Mouse (Mus musculus) lung, embryonic 15.5 days (tissue): ENCODE results near the gene Nfat5. TPM values are rescaled to one million over a fixed set of nuclear protein-coding genes. Genes with fewer than 3 reads are reported as not detected.

Experiments used
- ATAC-seq: fragments of 200-750 bp; cut with Nextera tagmentation; 2 replicates; pipeline ENCODE4 v1.8.0; 2017; ENCODE audit warnings: moderate number of reproducible peaks, borderline replicate concordance; ENCODE audit not compliant: low FRiP score, low TSS enrichment; ENCODE audit errors: extremely low read depth
- H3K27ac ChIP-seq: fragments of 300-500 bp; sonication (generic); 2 replicates; pipeline ENCODE4 v1.5.1; 2015; ENCODE audit warnings: moderate library complexity, mild to moderate bottlenecking, inconsistent platforms
- H3K27me3 ChIP-seq: fragments of 300-500 bp; sonication (generic); 2 replicates; pipeline ENCODE4 v1.6.1; 2015; ENCODE audit warnings: inconsistent platforms
- H3K36me3 ChIP-seq: fragments of 300-500 bp; sonication (generic); 2 replicates; pipeline ENCODE4 v1.6.1; 2015; ENCODE audit warnings: inconsistent platforms
- H3K4me1 ChIP-seq: fragments of 300-500 bp; sonication (generic); 2 replicates; pipeline ENCODE4 v1.6.1; 2015; ENCODE audit warnings: inconsistent platforms
- H3K4me2 ChIP-seq: fragments of 300-500 bp; sonication (generic); 2 replicates; pipeline ENCODE4 v1.6.1; 2015; ENCODE audit warnings: inconsistent platforms, mild to moderate bottlenecking, moderate library complexity
- H3K4me3 ChIP-seq: fragments of 300-500 bp; sonication (generic); 2 replicates; pipeline ENCODE4 v1.5.1; 2015; ENCODE audit warnings: mild to moderate bottlenecking, inconsistent platforms
- H3K9ac ChIP-seq: fragments of 300-500 bp; sonication (generic); 2 replicates; pipeline ENCODE4 v1.6.1; 2015; ENCODE audit warnings: inconsistent platforms
- H3K9me3 ChIP-seq: fragments of 300-500 bp; sonication (generic); 2 replicates; pipeline ENCODE4 v1.6.1; 2016; ENCODE audit warnings: inconsistent platforms
- WGBS: fragments of 180-500 bp; shearing (Covaris S2); methylation state at CpG from one replicate; pipeline ENCODE4 v1.1.7; 2015; 5-methylcytosine and 5-hydroxymethylcytosine counted together
- polyA plus RNA-seq: library from polyadenylated mRNA; unstranded; fragments of >200 nt; fragmentation: Nextera tagmentation; extraction: Ambion mirVana; gene quantifications from 2 replicates; pipeline ENCODE4 v1.2.1, GENCODE M21; 2015

Gene Nfat5
- polyA plus RNA-seq, 1 experiment from 2014 or later, result 12.5 TPM

- no peaks in the 10 kb centered on the region for H3K27me3 ChIP-seq
- H3K36me3 ChIP-seq, result peaks cover 5% of the 10 kb centered on the region; the same call in 1 of the 2 replicates
- no peak overlapping the region for H3K4me2 ChIP-seq
- peaks cover 19% of the 10 kb centered on the region for H3K4me1 ChIP-seq
- H3K9ac ChIP-seq, result no peak overlapping the region
- no peak overlapping the region for H3K27ac ChIP-seq
- H3K4me3 ChIP-seq, result no peak overlapping the region
- no peaks in the 10 kb centered on the region for H3K9me3 ChIP-seq
- 73% methylated on average over 2 of the region's 2 CpGs for WGBS
- no peak for ATAC-seq
Measured at GRCm38 (mm10) chr8:107385063-107385462, 91.8 kb downstream of the Nfat5 start.

- ATAC-seq, result no peak
- H3K4me2 ChIP-seq, result no peak overlapping the region
- H3K27me3 ChIP-seq, result no peaks in the 10 kb centered on the region
- no peak overlapping the region for H3K9ac ChIP-seq
- no peaks in the 10 kb centered on the region for H3K36me3 ChIP-seq
- WGBS, result 39% methylated on average over 5 of the region's 5 CpGs
- H3K9me3 ChIP-seq, result no peaks in the 10 kb centered on the region
- H3K27ac ChIP-seq, result no peak overlapping the region
- peaks cover 21% of the 10 kb centered on the region for H3K4me1 ChIP-seq
- no peak overlapping the region for H3K4me3 ChIP-seq
Measured at GRCm38 (mm10) chr8:107386171-107386570, 92.9 kb downstream of the Nfat5 start.

DNA sequence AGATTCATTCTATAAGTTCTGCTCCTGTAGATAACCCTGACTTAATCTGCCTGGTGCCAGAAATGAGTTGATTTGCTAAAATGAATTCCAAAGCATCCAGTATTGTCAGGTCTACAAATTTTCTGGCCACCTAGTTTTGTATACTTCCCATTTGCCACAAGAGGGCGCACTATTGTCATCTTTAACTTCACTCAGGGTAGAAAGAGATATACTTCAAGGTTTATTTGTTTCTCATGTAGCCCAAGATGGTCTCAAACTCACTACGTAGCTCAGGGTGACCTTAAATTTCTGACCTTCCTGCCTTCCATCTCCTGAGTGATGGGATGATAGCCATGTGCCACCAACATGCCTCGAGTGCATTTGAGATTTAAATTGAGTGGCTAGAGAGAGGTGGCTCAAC lies 93.4 kb downstream of the Nfat5 start:
- Histone ChIP-seq H3K4me1 (peaks cover 21% of the 10 kb centered on the region), H3K36me3 (no peaks in the 10 kb centered on the region), H3K9me3 (no peaks in the 10 kb centered on the region), H3K9ac (no peak overlapping the region), H3K27me3 (no peaks in the 10 kb centered on the region), H3K4me2 (no peak overlapping the region), H3K4me3 (no peak overlapping the region), H3K27ac (no peak overlapping the region)
- 20% methylated on average over 3 of the region's 3 CpGs for WGBS
- no peak; the same call in 1 of the 2 replicates for ATAC-seq

DNA sequence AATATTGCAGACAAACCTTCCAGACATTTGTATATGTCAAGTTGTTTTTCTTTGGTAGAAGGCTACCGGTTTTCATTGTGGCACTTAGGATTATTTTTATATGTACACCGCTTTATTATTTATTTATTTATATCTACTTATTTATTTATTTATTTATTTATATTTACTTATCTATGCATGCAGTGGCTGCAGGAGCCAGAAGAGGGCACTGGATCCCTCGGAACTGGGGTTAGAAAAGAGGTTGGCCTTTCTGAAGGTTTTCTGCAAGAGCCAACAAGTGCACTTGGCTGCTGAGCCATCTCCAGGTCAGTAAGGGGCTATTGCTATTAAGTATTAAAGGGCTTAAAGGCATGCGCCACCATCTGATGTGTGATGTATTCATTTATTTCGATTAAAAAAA lies 94.6 kb downstream of the Nfat5 start:
- Histone ChIP-seq H3K27me3 (no peaks in the 10 kb centered on the region), H3K27ac (no peak overlapping the region), H3K9ac (no peak overlapping the region), H3K9me3 (no peaks in the 10 kb centered on the region), H3K36me3 (no peaks in the 10 kb centered on the region), H3K4me3 (no peak overlapping the region), H3K4me1 (peaks cover 21% of the 10 kb centered on the region), H3K4me2 (no peak overlapping the region)
- WGBS, result 60% methylated on average over 5 of the region's 5 CpGs
- ATAC-seq, result no peak

GRCm38 (mm10) chr8:107389557-107389956 lies 96.3 kb downstream of the Nfat5 start:
- ATAC-seq, result 0 out of 2 replicates have a peak, but pooled peaks have one; percentile 32
- H3K27ac ChIP-seq, result no peak overlapping the region
- no peak overlapping the region for H3K9ac ChIP-seq
- H3K9me3 ChIP-seq, result no peaks in the 10 kb centered on the region
- WGBS, result 33% methylated on average over 8 of the region's 8 CpGs
- no peak overlapping the region for H3K4me3 ChIP-seq
- H3K4me2 ChIP-seq, result no peak overlapping the region; the same call in 1 of the 2 replicates
- H3K4me1 ChIP-seq, result peaks cover 16% of the 10 kb centered on the region
- H3K27me3 ChIP-seq, result no peaks in the 10 kb centered on the region
- H3K36me3 ChIP-seq, result no peaks in the 10 kb centered on the region

DNA sequence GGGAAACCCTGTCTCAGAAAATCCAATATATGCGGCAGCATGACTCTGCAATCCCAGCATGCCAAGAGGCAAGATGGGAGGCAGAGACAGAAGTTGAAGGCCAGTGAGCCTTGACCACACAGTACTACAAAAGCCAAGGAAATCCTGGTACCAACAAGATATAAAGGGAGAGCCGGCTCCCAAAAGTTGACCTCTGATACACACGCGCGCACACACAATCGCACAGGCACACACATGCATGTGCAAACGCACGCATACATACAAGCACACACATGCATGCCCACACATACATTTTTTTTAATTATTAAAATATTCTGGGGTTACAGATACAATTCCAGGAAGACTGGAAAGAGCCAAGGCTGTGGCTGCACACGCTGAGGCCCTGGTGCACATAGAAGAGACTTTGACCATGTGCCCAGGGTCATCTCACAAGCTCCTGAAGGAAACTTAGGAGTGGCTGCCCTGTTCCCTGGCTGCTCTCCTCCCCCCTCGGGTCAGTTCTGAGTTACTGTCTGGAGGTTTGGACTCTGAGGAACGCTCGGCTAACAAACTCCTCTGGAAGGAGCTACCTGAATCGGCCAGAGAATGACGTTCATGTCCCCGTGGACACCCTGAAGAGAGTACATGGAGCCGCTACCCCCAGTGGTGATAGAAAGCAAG lies 97.3 kb downstream of the Nfat5 start:
- Histone ChIP-seq H3K27me3 (no peaks in the 10 kb centered on the region), H3K36me3 (no peaks in the 10 kb centered on the region), H3K4me2 (no peak overlapping the region), H3K4me3 (no peak overlapping the region), H3K4me1 (peaks cover 16% of the 10 kb centered on the region), H3K9me3 (no peaks in the 10 kb centered on the region), H3K9ac (no peak overlapping the region), H3K27ac (no peak overlapping the region)
- 91% methylated on average over 16 of the region's 16 CpGs for WGBS
- ATAC-seq, result no peak

DNA sequence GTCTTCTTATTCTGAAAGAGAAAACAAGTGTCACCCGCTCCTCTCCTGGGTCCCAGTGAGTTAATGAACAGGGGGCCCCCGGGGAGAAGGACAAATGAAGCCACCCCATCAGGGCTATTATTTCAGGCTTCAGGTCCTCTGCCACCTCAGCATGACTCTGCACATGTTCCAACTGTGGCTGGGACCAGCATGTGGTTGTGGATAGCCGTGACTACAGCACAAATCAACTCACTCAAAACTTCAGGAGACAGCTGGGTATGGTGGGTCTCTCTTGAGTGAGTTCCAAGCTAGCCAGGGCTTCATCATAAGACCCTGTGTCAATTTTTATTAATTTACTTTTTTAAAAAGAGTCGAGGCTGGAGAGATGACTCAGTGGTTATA lies 97.9 kb downstream of the Nfat5 start:
- no peak for ATAC-seq
- Histone ChIP-seq H3K9me3 (no peaks in the 10 kb centered on the region), H3K4me1 (peaks cover 16% of the 10 kb centered on the region), H3K36me3 (no peaks in the 10 kb centered on the region), H3K4me2 (no peak overlapping the region), H3K27ac (no peak overlapping the region), H3K9ac (no peak overlapping the region), H3K27me3 (no peaks in the 10 kb centered on the region), H3K4me3 (no peak overlapping the region)
- WGBS, result 66% methylated on average over 4 of the region's 4 CpGs

DNA sequence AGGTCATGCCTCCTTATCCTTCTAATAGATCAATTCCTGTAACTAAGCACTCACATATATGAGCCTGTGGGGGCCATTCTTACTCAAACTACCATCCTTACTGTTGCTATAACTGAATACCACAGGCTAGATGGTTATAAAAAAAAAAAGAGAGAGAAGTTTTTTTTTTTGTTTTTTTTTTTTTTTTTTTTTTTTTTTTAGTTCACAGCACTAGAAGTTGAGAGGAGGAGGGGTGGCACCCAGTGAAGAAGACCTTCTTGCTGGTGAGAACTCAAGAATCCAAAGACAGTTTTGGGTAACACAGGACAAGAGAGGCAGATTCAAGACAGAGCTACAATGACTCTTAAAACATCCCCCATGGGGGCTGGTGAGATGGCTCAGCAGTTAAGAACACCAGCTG lies 102.1 kb downstream of the Nfat5 start:
- Histone ChIP-seq H3K27me3 (no peaks in the 10 kb centered on the region), H3K36me3 (no peaks in the 10 kb centered on the region), H3K4me1 (no peaks in the 10 kb centered on the region), H3K4me2 (no peak overlapping the region), H3K4me3 (no peak overlapping the region), H3K9ac (no peak overlapping the region), H3K9me3 (no peaks in the 10 kb centered on the region), H3K27ac (no peak overlapping the region)
- ATAC-seq, result no peak

- Histone ChIP-seq H3K36me3 (no peaks in the 10 kb centered on the region), H3K27me3 (no peaks in the 10 kb centered on the region), H3K4me1 (no peaks in the 10 kb centered on the region), H3K27ac (no peak overlapping the region), H3K4me3 (no peak overlapping the region), H3K9ac (no peak overlapping the region), H3K9me3 (no peaks in the 10 kb centered on the region), H3K4me2 (no peak overlapping the region)
- 81% methylated on average over 10 of the region's 10 CpGs for WGBS
- no peak for ATAC-seq
Measured at GRCm38 (mm10) chr8:107396106-107396670, 102.9 kb downstream of the Nfat5 start.

DNA sequence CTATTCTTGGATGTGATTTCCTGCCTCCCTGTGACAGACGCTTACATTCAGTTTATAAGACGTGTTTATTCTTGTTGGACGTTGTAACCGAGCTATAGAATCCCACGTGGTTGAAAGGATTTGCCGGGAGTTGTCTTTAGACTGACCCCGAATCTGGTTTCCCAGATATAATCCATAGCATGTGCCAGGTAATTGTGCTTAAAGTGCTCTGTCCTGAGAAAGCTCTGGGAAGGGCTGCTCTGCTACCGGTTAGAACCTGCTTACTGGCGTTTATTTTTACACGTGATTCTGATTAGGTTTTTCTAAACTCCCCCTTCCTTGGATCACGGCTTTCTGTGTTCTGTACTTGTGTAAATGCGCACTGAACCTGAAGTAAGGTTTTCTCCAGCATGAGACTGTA lies 104.4 kb downstream of the Nfat5 start:
- no peak for ATAC-seq
- Histone ChIP-seq H3K27ac (no peak overlapping the region), H3K4me3 (no peak overlapping the region), H3K27me3 (no peaks in the 10 kb centered on the region), H3K9ac (no peak overlapping the region), H3K36me3 (no peaks in the 10 kb centered on the region), H3K4me2 (no peak overlapping the region), H3K4me1 (peaks cover 5% of the 10 kb centered on the region), H3K9me3 (no peaks in the 10 kb centered on the region)
- WGBS, result 37% methylated on average over 12 of the region's 12 CpGs

- Histone ChIP-seq H3K4me2 (no peak overlapping the region), H3K4me3 (no peak overlapping the region), H3K9ac (no peak overlapping the region), H3K27me3 (no peaks in the 10 kb centered on the region), H3K36me3 (no peaks in the 10 kb centered on the region), H3K4me1 (peaks cover 18% of the 10 kb centered on the region), H3K27ac (no peak overlapping the region), H3K9me3 (no peaks in the 10 kb centered on the region)
- ATAC-seq, result no peak
- 33% methylated on average over 9 of the region's 9 CpGs for WGBS
Measured at GRCm38 (mm10) chr8:107399495-107399894, 106.2 kb downstream of the Nfat5 start.

DNA sequence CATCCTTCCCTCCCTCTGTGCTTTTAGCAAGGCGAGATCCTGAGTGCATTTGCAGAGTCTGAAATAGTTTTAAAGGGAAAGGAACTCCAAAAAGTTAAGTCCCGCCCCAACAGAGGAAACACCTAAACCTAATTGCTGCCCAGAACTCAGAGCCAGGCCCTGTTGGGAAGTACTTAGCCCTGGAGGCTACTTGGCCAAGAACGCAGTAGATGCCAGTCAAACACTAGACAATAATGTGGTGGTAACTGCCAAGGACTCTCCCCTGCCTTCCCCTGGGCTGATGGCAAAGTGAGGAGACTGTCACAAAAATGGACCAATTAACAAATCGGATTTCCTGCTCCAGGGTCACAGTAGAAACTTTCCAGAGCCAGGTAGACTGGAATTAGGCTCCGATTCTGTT lies 108.6 kb downstream of the Nfat5 start:
- Histone ChIP-seq H3K4me2 (no peak overlapping the region), H3K27ac (no peak overlapping the region)

More for the DNA sequence above, 108.6 kb downstream of the Nfat5 start:
- no peak overlapping the region for H3K9ac ChIP-seq
- H3K4me3 ChIP-seq, result no peak overlapping the region
- H3K36me3 ChIP-seq, result no peaks in the 10 kb centered on the region
- no peaks in the 10 kb centered on the region for H3K27me3 ChIP-seq
- H3K4me1 ChIP-seq, result peaks cover 29% of the 10 kb centered on the region
- no peaks in the 10 kb centered on the region for H3K9me3 ChIP-seq
- no peak for ATAC-seq
- WGBS, result 80% methylated on average over 5 of the region's 5 CpGs
